Mouse (Mus musculus) E14TG2a.4 (cell line): ENCODE data around the gene Nmnat1.
A peak's percentile ranks its signal among the peaks of the same experiment; 100 is the strongest.

ENCODE experiments used
- H3K27me3 ChIP-seq: 2 replicates; pipeline ENCODE4 v1.6.1; 2014; ENCODE audit warnings: low read length, control low read depth; ENCODE audit not compliant: insufficient read depth
- H3K36me3 ChIP-seq: 2 replicates; pipeline ENCODE4 v1.6.1; 2014; ENCODE audit warnings: low read length, control low read depth; ENCODE audit not compliant: insufficient read depth
- H3K4me1 ChIP-seq: replicated peaks from 2 replicates; pipeline ENCODE4 v1.6.1; 2014; ENCODE audit warnings: low read depth, low read length, control low read depth
- H3K4me3 ChIP-seq: replicated peaks from 2 replicates; pipeline ENCODE4 v1.5.1; 2014; ENCODE audit warnings: mild to moderate bottlenecking, low read length
- H3K9me3 ChIP-seq: 2 replicates; pipeline ENCODE4 v1.6.1; 2014; ENCODE audit warnings: low read length, control low read depth
- CTCF ChIP-seq: conservative IDR thresholded peaks from 2 replicates; pipeline ENCODE4 v1.5.1; 2014; ENCODE audit warnings: low read length
- NANOG ChIP-seq: IDR thresholded peaks from 2 replicates; pipeline ENCODE4 v1.6.1; 2014; ENCODE audit warnings: borderline replicate concordance, low read length, mixed read lengths
- POU5F1 ChIP-seq: IDR thresholded peaks from 2 replicates; pipeline ENCODE4 v1.6.1; 2014; ENCODE audit warnings: low read length, borderline replicate concordance

Gene Nmnat1

GRCm38 (mm10) chr4:149485053-149485824, at the start of gene Nmnat1, which contains the start of gene Lzic:
Nmnat1 (minus strand) TSS chr4:149485202.
Lzic (plus strand) TSS chr4:149485229.
- Histone ChIP-seq H3K9me3 (no peaks in the 10 kb centered on the region), H3K36me3 (peaks cover 38% of the 10 kb centered on the region), H3K4me3 (peak within 1 kb of the TSS; percentile 93), H3K27me3 (no peaks in the 10 kb centered on the region), H3K4me1 (peaks cover 35% of the 10 kb centered on the region)
- TF ChIP-seq CTCF (no peak), NANOG (no peak), POU5F1 (no peak)

- TF ChIP-seq CTCF, result no peak
- TF ChIP-seq NANOG, result no peak
- TF ChIP-seq POU5F1, result no peak
- Histone ChIP-seq H3K27me3 (no peaks in the 10 kb centered on the region), H3K4me1 (peaks cover 30% of the 10 kb centered on the region), H3K4me3 (no peak overlapping the region), H3K36me3 (no peaks in the 10 kb centered on the region), H3K9me3 (no peaks in the 10 kb centered on the region)
These were observed 44.7 kb upstream of the Nmnat1 start for GRCm38 (mm10) chr4:149529691-149530090.

- no peaks in the 10 kb centered on the region for H3K9me3 ChIP-seq
- no peaks in the 10 kb centered on the region for H3K27me3 ChIP-seq
- no peak overlapping the region for H3K4me3 ChIP-seq
- TF ChIP-seq NANOG, result no peak
- no peak for TF ChIP-seq CTCF
- no peak for TF ChIP-seq POU5F1
- no peaks in the 10 kb centered on the region for H3K36me3 ChIP-seq
- peaks cover 30% of the 10 kb centered on the region for H3K4me1 ChIP-seq
These were observed 42.8 kb upstream of the Nmnat1 start for GRCm38 (mm10) chr4:149527621-149528354.

GRCm38 (mm10) chr4:149526330-149526729, 41.3 kb upstream of the Nmnat1 start:
- H3K4me3 ChIP-seq, result no peak overlapping the region
- no peak for TF ChIP-seq NANOG
- no peak for TF ChIP-seq CTCF
- TF ChIP-seq POU5F1, result no peak
- no peaks in the 10 kb centered on the region for H3K36me3 ChIP-seq
- peaks cover 30% of the 10 kb centered on the region for H3K4me1 ChIP-seq
- no peaks in the 10 kb centered on the region for H3K9me3 ChIP-seq
- no peaks in the 10 kb centered on the region for H3K27me3 ChIP-seq

- no peaks in the 10 kb centered on the region for H3K36me3 ChIP-seq
- TF ChIP-seq NANOG, result no peak
- no peak for TF ChIP-seq POU5F1
- TF ChIP-seq CTCF, result no peak
- no peak overlapping the region for H3K4me3 ChIP-seq
- no peaks in the 10 kb centered on the region for H3K27me3 ChIP-seq
- H3K4me1 ChIP-seq, result peaks cover 30% of the 10 kb centered on the region
- H3K9me3 ChIP-seq, result no peaks in the 10 kb centered on the region
These were observed 40.8 kb upstream of the Nmnat1 start for GRCm38 (mm10) chr4:149525811-149526210.

GRCm38 (mm10) chr4:149525170-149525569, 40.2 kb upstream of the Nmnat1 start:
- no peaks in the 10 kb centered on the region; the same call in 1 of the 2 replicates for H3K27me3 ChIP-seq
- TF ChIP-seq CTCF (no peak), NANOG (no peak), POU5F1 (no peak)
- H3K4me3 ChIP-seq, result no peak overlapping the region
- H3K9me3 ChIP-seq, result no peaks in the 10 kb centered on the region
- H3K36me3 ChIP-seq, result no peaks in the 10 kb centered on the region
- peaks cover 30% of the 10 kb centered on the region for H3K4me1 ChIP-seq

- Histone ChIP-seq H3K9me3 (no peaks in the 10 kb centered on the region), H3K4me1 (peaks cover 29% of the 10 kb centered on the region), H3K36me3 (no peaks in the 10 kb centered on the region), H3K4me3 (no peak overlapping the region), H3K27me3 (peaks cover 6% of the 10 kb centered on the region)
- TF ChIP-seq CTCF (no peak), NANOG (no peak), POU5F1 (no peak)
These were observed 39.0 kb upstream of the Nmnat1 start for GRCm38 (mm10) chr4:149523961-149524360.

GRCm38 (mm10) chr4:149521258-149521657, 36.3 kb upstream of the Nmnat1 start:
- Histone ChIP-seq H3K27me3 (peaks cover 12% of the 10 kb centered on the region), H3K4me3 (no peak overlapping the region), H3K36me3 (no peaks in the 10 kb centered on the region), H3K4me1 (peaks cover 24% of the 10 kb centered on the region), H3K9me3 (no peaks in the 10 kb centered on the region)
- TF ChIP-seq CTCF (no peak), NANOG (no peak), POU5F1 (no peak)
